Mouse (Mus musculus) lung, adult 18-20 months (tissue): ENCODE data around the gene Sec63.

ENCODE experiments used
- DNase-seq, 2 experiments: peaks; one replicate each; pipeline ENCODE4 v3.0.0; 2022; ENCODE audit warnings: mixed read lengths in 2 of 2

Sec63 gene

GRCm38 (mm10) chr10:42863621-42864391 lies 102.5 kb downstream of the Sec63 start:
- no peak for DNase-seq

DNA sequence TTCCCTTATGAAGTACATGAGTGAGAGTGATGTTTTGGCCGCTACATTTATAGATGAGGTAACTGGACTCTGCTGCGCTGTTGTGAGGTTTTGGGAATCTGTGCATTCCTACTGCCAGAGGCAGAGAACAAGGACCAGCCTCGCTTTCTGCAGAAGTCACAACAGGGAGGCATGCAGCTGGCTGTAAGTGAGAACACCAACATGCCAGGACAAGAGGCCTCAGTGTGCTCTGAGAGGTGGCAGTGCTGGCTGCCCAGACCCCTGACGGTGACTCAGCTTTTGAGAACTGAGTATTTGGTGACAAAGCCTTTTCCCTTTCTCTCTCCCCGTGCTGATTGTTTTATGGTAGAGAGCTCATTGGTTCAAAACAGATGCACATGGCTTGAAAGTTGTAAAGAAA lies 103.4 kb downstream of the Sec63 start:
- DNase-seq, result no peak

DNA sequence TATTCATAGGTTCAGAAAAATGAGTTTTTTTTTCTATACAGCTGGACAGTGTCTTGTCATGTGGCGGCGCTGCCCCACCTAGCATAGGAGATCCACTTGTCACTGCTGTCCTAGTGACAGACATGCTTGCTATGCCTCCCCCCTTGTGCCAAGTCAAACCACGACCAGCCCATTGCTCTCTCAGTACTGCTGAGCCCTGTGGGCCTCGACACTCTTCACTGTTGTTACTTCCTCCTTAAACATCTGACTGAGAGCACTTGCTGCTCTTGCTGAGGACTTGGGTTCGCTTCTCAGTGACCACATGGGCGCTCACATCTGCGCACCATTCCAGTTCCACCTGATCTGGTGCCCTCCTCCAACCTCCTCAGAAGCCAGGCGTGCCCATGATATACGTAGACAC lies 107.1 kb downstream of the Sec63 start:
- DNase-seq, result no peak

GRCm38 (mm10) chr10:42869467-42869866 lies 108.2 kb downstream of the Sec63 start:
- no peak for DNase-seq

DNA sequence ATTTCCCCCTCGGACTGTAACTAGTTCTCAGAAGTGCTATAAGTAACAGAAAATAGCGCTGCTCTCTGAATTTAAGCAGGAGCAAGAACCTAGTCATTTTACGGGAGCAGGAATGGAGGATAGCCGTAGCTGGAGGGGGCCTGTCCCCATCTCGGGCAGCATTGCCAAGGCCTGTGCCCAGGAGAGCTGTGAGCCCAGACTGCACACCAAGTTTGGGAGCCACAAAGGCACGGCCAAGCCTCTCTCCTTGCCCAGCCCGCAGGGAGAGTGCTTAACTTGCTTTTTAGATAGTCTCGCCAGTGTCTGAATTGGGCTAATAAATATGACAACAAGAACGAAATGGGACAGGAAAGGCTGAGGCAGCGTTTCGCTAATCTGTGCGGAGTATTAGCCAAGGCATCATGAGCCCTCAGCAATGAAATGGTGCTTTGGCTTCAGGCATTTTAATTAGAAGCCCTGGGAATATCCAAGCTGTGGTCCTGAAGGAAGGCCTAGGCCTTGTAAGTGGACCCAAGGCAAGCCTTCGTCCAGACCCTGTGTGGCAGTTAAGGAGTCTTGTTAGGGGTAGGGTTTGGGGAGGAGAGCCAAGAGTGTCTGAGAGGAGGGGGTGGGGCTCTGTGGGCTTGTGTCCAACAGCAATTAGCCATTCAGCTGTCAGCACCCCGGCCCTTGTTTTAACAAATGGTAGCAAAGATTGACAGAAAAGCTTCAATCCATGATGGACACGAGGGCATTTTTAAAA lies 111.1 kb downstream of the Sec63 start:
- DNase-seq, result no peak

- no peak for DNase-seq
These were observed 111.8 kb downstream of the Sec63 start for GRCm38 (mm10) chr10:42873077-42873595.

GRCm38 (mm10) chr10:42876172-42876571 lies 114.9 kb downstream of the Sec63 start:
- DNase-seq, result no peak

- no peak for DNase-seq
These were observed 118.0 kb downstream of the Sec63 start for GRCm38 (mm10) chr10:42879269-42879681.

DNA sequence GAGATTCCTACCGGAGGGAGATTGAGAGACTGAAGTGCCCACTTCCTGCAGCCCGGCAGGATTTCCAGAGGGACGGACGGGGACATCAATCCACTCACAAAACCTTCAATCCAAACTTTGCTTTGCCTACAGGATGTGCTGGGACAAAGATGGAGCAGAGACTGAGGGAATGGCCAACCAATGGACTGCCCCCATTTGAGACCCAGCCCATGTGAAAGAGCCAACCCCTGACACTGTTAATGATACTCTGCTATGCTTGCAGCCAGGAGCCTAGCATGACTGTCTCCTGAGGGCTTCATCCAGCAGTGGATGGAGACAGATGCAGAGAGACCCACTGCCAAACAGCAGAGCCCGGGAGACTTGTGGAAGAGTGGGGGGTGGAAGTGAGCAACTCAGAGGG lies 118.4 kb downstream of the Sec63 start:
- DNase-seq, result no peak
